Mouse (Mus musculus) thymus, postnatal 14 days (tissue): ENCODE measurements around the gene Sardh.

ENCODE experiments used
- DNase-seq: peaks from one replicate; pipeline ENCODE4 v3.0.0; 2021

The Sardh gene

GRCm38 (mm10) chr2:27223012-27223421 is 25.1 kb downstream of the Sardh start:
- no peak for DNase-seq

- no peak for DNase-seq
Observed at GRCm38 (mm10) chr2:27218569-27218968, 29.6 kb downstream of the Sardh start.

- no peak for DNase-seq
Observed at GRCm38 (mm10) chr2:27218121-27218544, 30.0 kb downstream of the Sardh start.

GRCm38 (mm10) chr2:27215537-27215936 is 32.6 kb downstream of the Sardh start:
- no peak for DNase-seq

- DNase-seq: peak; percentile 22
Observed at GRCm38 (mm10) chr2:27211966-27212893, 35.9 kb downstream of the Sardh start.

GRCm38 (mm10) chr2:27210676-27211210 is 37.4 kb downstream of the Sardh start:
- no peak for DNase-seq

GRCm38 (mm10) chr2:27210255-27210654 is 37.9 kb downstream of the Sardh start:
- DNase-seq: peak; percentile 78

GRCm38 (mm10) chr2:27209816-27210215 is 38.3 kb downstream of the Sardh start:
- peak; percentile 85 for DNase-seq

- DNase-seq: peak; percentile 30
Observed at GRCm38 (mm10) chr2:27209370-27209769, 38.8 kb downstream of the Sardh start.

GRCm38 (mm10) chr2:27207126-27207525 is 41.0 kb downstream of the Sardh start:
- DNase-seq: no peak

- DNase-seq: no peak
Observed at GRCm38 (mm10) chr2:27206128-27206797, 41.9 kb downstream of the Sardh start.

GRCm38 (mm10) chr2:27205666-27206065 is 42.5 kb downstream of the Sardh start:
- no peak for DNase-seq

- no peak for DNase-seq
Observed at GRCm38 (mm10) chr2:27200586-27200985, 47.6 kb downstream of the Sardh start.

- peak; percentile 63 for DNase-seq
Observed at GRCm38 (mm10) chr2:27198551-27199246, 49.4 kb downstream of the Sardh start.

GRCm38 (mm10) chr2:27189994-27190393 is 58.1 kb downstream of the Sardh start:
- DNase-seq: no peak

- no peak for DNase-seq
Observed at GRCm38 (mm10) chr2:27187531-27187930, 60.6 kb downstream of the Sardh start.

GRCm38 (mm10) chr2:27183734-27184133 is 64.4 kb downstream of the Sardh start:
- DNase-seq: no peak

GRCm38 (mm10) chr2:27181907-27182306 is 66.2 kb downstream of the Sardh start:
- DNase-seq: no peak

- DNase-seq: no peak
Observed at GRCm38 (mm10) chr2:27179101-27179500, 69.0 kb downstream of the Sardh start.

- peak; percentile 63 for DNase-seq
Observed at GRCm38 (mm10) chr2:27175696-27176267, 72.4 kb downstream of the Sardh start.

- no peak for DNase-seq
Observed at GRCm38 (mm10) chr2:27174242-27174641, 73.9 kb downstream of the Sardh start.

GRCm38 (mm10) chr2:27166999-27167398 is 81.1 kb downstream of the Sardh start:
- DNase-seq: no peak

GRCm38 (mm10) chr2:27166074-27166473 is 82.1 kb downstream of the Sardh start:
- DNase-seq: peak; percentile 46
